Mouse (Mus musculus) forebrain, embryonic 15.5 days (tissue): ENCODE results near the gene Olfr64. TPM values are rescaled to one million over a fixed set of nuclear protein-coding genes. Genes with fewer than 3 reads are reported as not detected.

Source experiments
- ATAC-seq: fragments of 200-750 bp; cut with Nextera tagmentation; replicated peaks from 2 replicates; pipeline ENCODE4 v1.8.0; 2017; ENCODE audit warnings: mild to moderate bottlenecking, moderate TSS enrichment, moderate library complexity
- H3K27ac ChIP-seq: fragments of 300-500 bp; sonication (generic); replicated peaks from 2 replicates; pipeline ENCODE4 v1.5.1; 2015; ENCODE audit warnings: mild to moderate bottlenecking, inconsistent platforms
- H3K27me3 ChIP-seq: fragments of 300-500 bp; sonication (generic); 2 replicates; pipeline ENCODE4 v1.6.1; 2015; ENCODE audit warnings: inconsistent platforms
- H3K36me3 ChIP-seq: fragments of 300-500 bp; sonication (generic); 2 replicates; pipeline ENCODE4 v1.6.1; 2015; ENCODE audit warnings: mild to moderate bottlenecking, inconsistent platforms
- H3K4me1 ChIP-seq: fragments of 300-500 bp; sonication (generic); 2 replicates; pipeline ENCODE4 v1.6.1; 2015; ENCODE audit warnings: inconsistent platforms
- H3K4me2 ChIP-seq: fragments of 300-500 bp; sonication (generic); replicated peaks from 2 replicates; pipeline ENCODE4 v1.6.1; 2015; ENCODE audit warnings: mild to moderate bottlenecking, inconsistent platforms
- H3K4me3 ChIP-seq: fragments of 300-500 bp; sonication (generic); 2 replicates; pipeline ENCODE4 v1.5.1; 2015; ENCODE audit warnings: mild to moderate bottlenecking, inconsistent platforms
- H3K9ac ChIP-seq: fragments of 300-500 bp; sonication (generic); replicated peaks from 2 replicates; pipeline ENCODE4 v1.6.1; 2015; ENCODE audit warnings: mild to moderate bottlenecking, inconsistent platforms
- H3K9me3 ChIP-seq: fragments of 300-500 bp; sonication (generic); 2 replicates; pipeline ENCODE4 v1.6.1; 2016; ENCODE audit warnings: inconsistent platforms
- WGBS: fragments of 180-500 bp; shearing (Covaris S2); methylation state at CpG from one replicate; pipeline ENCODE4 v1.1.7; 2015; ENCODE audit warnings: mixed read lengths; 5-methylcytosine and 5-hydroxymethylcytosine counted together
- polyA plus RNA-seq: library from polyadenylated mRNA; unstranded; fragments of >200 nt; fragmentation: Nextera tagmentation; extraction: Ambion mirVana; gene quantifications from 2 replicates; pipeline ENCODE4 v1.2.1, GENCODE M21; 2015

Gene Olfr64
- polyA plus RNA-seq: not detected in 2 replicates

GRCm38 (mm10) chr7:103894385-103894784 is at the start of gene Olfr64:
Gene Olfr64, minus strand, starts transcription at chr7:103894485.
- 86% methylated on average over 1 of the region's 1 CpGs for WGBS
- Histone ChIP-seq H3K9ac (no peak within 1 kb of the TSS), H3K4me2 (no peak within 1 kb of the TSS), H3K27ac (no peak within 1 kb of the TSS), H3K27me3 (no peaks in the 10 kb centered on the region), H3K4me3 (no peak within 1 kb of the TSS), H3K4me1 (no peaks in the 10 kb centered on the region), H3K9me3 (no peaks in the 10 kb centered on the region), H3K36me3 (no peaks in the 10 kb centered on the region)
- no peak for ATAC-seq

GRCm38 (mm10) chr7:103942730-103943129 is 48.4 kb upstream of the Olfr64 start:
- no peak overlapping the region for H3K27ac ChIP-seq
- ATAC-seq: no peak
- H3K4me3 ChIP-seq: no peak overlapping the region
- no peaks in the 10 kb centered on the region for H3K4me1 ChIP-seq
- WGBS: 35% methylated on average over 2 of the region's 2 CpGs
- H3K36me3 ChIP-seq: no peaks in the 10 kb centered on the region
- H3K4me2 ChIP-seq: no peak overlapping the region
- H3K27me3 ChIP-seq: no peaks in the 10 kb centered on the region
- H3K9ac ChIP-seq: no peak overlapping the region
- H3K9me3 ChIP-seq: no peaks in the 10 kb centered on the region

DNA sequence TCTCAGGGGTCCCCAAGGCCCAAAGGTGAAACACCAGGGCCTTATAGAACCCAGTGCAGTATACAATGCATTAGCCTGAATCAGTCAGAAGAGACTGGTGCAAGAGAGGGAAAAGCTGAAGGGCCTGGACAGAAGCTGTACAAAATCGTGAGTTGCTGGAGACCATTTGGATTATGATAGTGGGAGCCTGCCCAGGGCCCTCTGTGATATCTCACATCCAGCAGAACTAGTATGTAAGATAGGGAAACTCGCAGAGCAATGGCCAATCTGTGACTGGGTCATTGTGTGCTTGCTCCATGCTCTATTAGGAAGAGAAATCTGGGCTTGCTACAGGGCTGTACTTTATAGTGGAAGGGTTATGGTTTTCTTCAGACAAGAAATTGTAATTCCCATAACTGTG is 40.0 kb upstream of the Olfr64 start, which contains the start of gene Olfr632:
Gene Olfr632 (plus strand): TSS at position 84 of the 400 bp plus-strand sequence.
- Histone ChIP-seq H3K9ac (no peak within 1 kb of the TSS), H3K27ac (no peak within 1 kb of the TSS), H3K9me3 (no peaks in the 10 kb centered on the region), H3K4me2 (no peak within 1 kb of the TSS), H3K27me3 (no peaks in the 10 kb centered on the region), H3K4me3 (no peak within 1 kb of the TSS), H3K36me3 (no peaks in the 10 kb centered on the region), H3K4me1 (no peaks in the 10 kb centered on the region)
- 77% methylated on average over 2 of the region's 2 CpGs for WGBS
- ATAC-seq: no peak

- H3K36me3 ChIP-seq: no peaks in the 10 kb centered on the region
- no peaks in the 10 kb centered on the region for H3K27me3 ChIP-seq
- H3K4me3 ChIP-seq: no peak within 1 kb of the TSS
- no peak within 1 kb of the TSS for H3K9ac ChIP-seq
- no peak within 1 kb of the TSS for H3K27ac ChIP-seq
- H3K4me2 ChIP-seq: no peak within 1 kb of the TSS
- ATAC-seq: no peak
- H3K9me3 ChIP-seq: no peaks in the 10 kb centered on the region
- H3K4me1 ChIP-seq: no peaks in the 10 kb centered on the region
Observed at GRCm38 (mm10) chr7:103928525-103928924, 34.2 kb upstream of the Olfr64 start, which contains the start of gene Olfr631. Gene Olfr631, plus strand, starts transcription at chr7:103928825.

DNA sequence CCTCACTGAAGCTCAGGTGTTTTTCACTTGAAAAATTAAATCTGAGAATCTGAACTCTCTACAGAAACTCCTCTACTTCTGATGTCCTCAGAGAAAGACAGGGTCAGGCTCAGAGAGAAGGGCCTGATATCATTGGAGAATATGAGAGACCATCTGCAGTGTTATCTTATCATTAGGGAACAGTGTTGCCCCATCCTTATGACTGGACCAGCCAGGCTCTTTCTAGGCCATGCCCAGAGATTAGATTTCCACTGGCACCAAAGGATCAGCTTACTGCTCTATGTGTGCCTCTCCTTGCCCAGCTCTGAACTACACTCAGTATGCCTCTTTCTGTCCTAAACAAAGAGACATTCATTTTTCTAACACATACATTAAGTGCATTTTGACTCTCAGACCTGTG is 21.1 kb upstream of the Olfr64 start:
- H3K9me3 ChIP-seq: no peaks in the 10 kb centered on the region
- no peaks in the 10 kb centered on the region for H3K4me1 ChIP-seq
- no peak for ATAC-seq
- H3K4me3 ChIP-seq: no peak overlapping the region
- no peaks in the 10 kb centered on the region for H3K27me3 ChIP-seq
- no peak overlapping the region for H3K27ac ChIP-seq
- H3K36me3 ChIP-seq: no peaks in the 10 kb centered on the region
- no peak overlapping the region for H3K4me2 ChIP-seq
- H3K9ac ChIP-seq: no peak overlapping the region

- H3K9ac ChIP-seq: no peak overlapping the region
- no peaks in the 10 kb centered on the region for H3K9me3 ChIP-seq
- no peaks in the 10 kb centered on the region for H3K4me1 ChIP-seq
- H3K4me2 ChIP-seq: no peak overlapping the region
- no peak overlapping the region for H3K4me3 ChIP-seq
- no peak overlapping the region for H3K27ac ChIP-seq
- H3K27me3 ChIP-seq: no peaks in the 10 kb centered on the region
- WGBS: 47% methylated on average over 8 of the region's 8 CpGs
- no peak for ATAC-seq
- H3K36me3 ChIP-seq: no peaks in the 10 kb centered on the region
Observed at GRCm38 (mm10) chr7:103912969-103913511, 18.8 kb upstream of the Olfr64 start.

GRCm38 (mm10) chr7:103910047-103910446 is 15.8 kb upstream of the Olfr64 start:
- no peak for ATAC-seq
- 65% methylated on average over 3 of the region's 3 CpGs for whole genome bisulfite sequencing
- H3K36me3 ChIP-seq: no peaks in the 10 kb centered on the region

GRCm38 (mm10) chr7:103903187-103903586 is 8.9 kb upstream of the Olfr64 start, which contains the start of gene Olfr65:
Gene Olfr65, plus strand, starts transcription at chr7:103903487.
- H3K36me3 ChIP-seq: no peaks in the 10 kb centered on the region
- H3K9ac ChIP-seq: no peak within 1 kb of the TSS
- no peaks in the 10 kb centered on the region for H3K9me3 ChIP-seq
- H3K27me3 ChIP-seq: no peaks in the 10 kb centered on the region
- H3K4me1 ChIP-seq: no peaks in the 10 kb centered on the region
- H3K27ac ChIP-seq: no peak within 1 kb of the TSS
- H3K4me2 ChIP-seq: no peak within 1 kb of the TSS
- 90% methylated on average over 2 of the region's 2 CpGs for WGBS
- no peak within 1 kb of the TSS for H3K4me3 ChIP-seq
- ATAC-seq: no peak

More at GRCm38 (mm10) chr7:103910047-103910446, 15.8 kb upstream of the Olfr64 start:
- Histone ChIP-seq H3K9ac (no peak overlapping the region), H3K9me3 (no peaks in the 10 kb centered on the region), H3K27ac (no peak overlapping the region), H3K4me2 (no peak overlapping the region), H3K4me1 (no peaks in the 10 kb centered on the region), H3K4me3 (no peak overlapping the region), H3K27me3 (no peaks in the 10 kb centered on the region)

DNA sequence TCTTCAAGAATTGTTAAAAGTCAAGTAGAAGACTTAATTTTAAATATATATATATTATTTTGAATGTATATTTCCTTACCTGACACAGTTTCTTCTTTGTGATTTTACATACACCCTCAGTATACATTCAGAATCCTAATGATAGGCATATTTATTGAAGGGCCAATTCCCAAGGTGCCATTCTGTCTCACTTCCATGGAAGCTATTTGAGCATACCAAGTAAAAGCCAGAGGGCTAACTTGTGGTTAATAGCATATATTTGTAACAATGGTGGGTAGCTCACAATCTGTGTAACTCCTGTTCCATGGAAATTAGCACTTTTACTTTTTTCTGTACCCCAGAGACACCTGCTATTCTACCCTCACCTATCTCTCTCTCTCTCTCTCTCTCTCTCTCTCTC is 8.1 kb downstream of the Olfr64 start, which contains the start of gene Olfr66:
Gene Olfr66 (minus strand): TSS at position 101 of the 400 bp plus-strand sequence.
- H3K4me2 ChIP-seq: no peak within 1 kb of the TSS
- no peak within 1 kb of the TSS for H3K4me3 ChIP-seq
- H3K9me3 ChIP-seq: no peaks in the 10 kb centered on the region
- no peaks in the 10 kb centered on the region for H3K36me3 ChIP-seq
- H3K9ac ChIP-seq: no peak within 1 kb of the TSS
- H3K4me1 ChIP-seq: no peaks in the 10 kb centered on the region
- ATAC-seq: no peak
- no peak within 1 kb of the TSS for H3K27ac ChIP-seq
- H3K27me3 ChIP-seq: no peaks in the 10 kb centered on the region

GRCm38 (mm10) chr7:103877093-103877492 is 17.2 kb downstream of the Olfr64 start:
- 78% methylated on average over 2 of the region's 2 CpGs for WGBS
- H3K27me3 ChIP-seq: no peaks in the 10 kb centered on the region
- no peak overlapping the region for H3K9ac ChIP-seq
- no peak overlapping the region for H3K4me3 ChIP-seq
- no peaks in the 10 kb centered on the region for H3K36me3 ChIP-seq
- no peaks in the 10 kb centered on the region for H3K4me1 ChIP-seq
- H3K27ac ChIP-seq: no peak overlapping the region
- no peak for ATAC-seq
- H3K4me2 ChIP-seq: no peak overlapping the region
- no peaks in the 10 kb centered on the region for H3K9me3 ChIP-seq

DNA sequence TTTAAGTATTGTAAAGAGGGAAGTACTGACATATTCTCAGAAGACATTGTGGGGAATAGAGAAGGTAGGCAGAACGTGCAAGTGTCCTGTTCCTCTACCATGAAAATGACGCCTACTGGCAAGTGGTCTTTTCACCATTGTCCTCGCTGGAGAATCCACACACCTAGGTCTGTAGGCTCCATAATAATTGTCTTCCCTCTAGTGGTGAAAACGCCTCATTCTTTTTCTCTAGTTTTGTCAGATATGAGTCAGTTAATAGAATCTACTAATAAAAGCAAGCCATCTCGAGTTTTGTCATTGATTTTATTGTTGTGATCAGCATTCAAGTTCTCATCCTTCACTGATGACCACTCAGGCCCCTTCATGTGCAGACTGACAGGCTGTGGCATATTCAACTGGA is 19.8 kb downstream of the Olfr64 start:
- no peaks in the 10 kb centered on the region for H3K36me3 ChIP-seq
- no peaks in the 10 kb centered on the region for H3K4me1 ChIP-seq
- no peak overlapping the region for H3K4me2 ChIP-seq
- ATAC-seq: no peak
- WGBS: 50% methylated on average over 5 of the region's 5 CpGs
- no peaks in the 10 kb centered on the region for H3K9me3 ChIP-seq
- no peaks in the 10 kb centered on the region for H3K27me3 ChIP-seq
- H3K27ac ChIP-seq: no peak overlapping the region
- H3K4me3 ChIP-seq: no peak overlapping the region
- H3K9ac ChIP-seq: no peak overlapping the region

GRCm38 (mm10) chr7:103873064-103873463 is 21.2 kb downstream of the Olfr64 start:
- H3K4me1 ChIP-seq: no peaks in the 10 kb centered on the region
- H3K4me2 ChIP-seq: no peak overlapping the region
- H3K27ac ChIP-seq: no peak overlapping the region
- H3K27me3 ChIP-seq: no peaks in the 10 kb centered on the region
- no peaks in the 10 kb centered on the region for H3K9me3 ChIP-seq
- H3K4me3 ChIP-seq: no peak overlapping the region
- no peak overlapping the region for H3K9ac ChIP-seq
- 9% methylated on average over 1 of the region's 1 CpGs for WGBS
- no peaks in the 10 kb centered on the region for H3K36me3 ChIP-seq
- no peak for ATAC-seq

DNA sequence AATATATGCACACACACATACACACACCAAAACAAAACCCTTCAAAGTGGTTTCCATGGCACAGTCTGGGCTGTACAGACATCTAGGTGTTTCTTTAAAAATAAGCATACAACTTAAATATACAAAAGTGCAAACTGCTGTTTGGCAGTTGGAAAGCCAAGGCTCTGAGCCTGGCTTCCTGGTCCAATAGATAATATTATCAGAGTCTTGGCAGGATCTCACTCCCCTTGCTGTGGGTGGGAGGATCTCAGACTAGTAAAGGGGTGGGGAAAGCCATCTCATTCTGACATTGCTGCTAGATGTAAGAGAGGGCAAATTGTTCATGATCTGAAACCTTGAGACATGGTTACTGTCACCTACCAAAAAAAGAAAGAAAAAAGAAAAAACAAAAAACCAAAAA is 23.6 kb downstream of the Olfr64 start:
- Histone ChIP-seq H3K36me3 (no peaks in the 10 kb centered on the region), H3K4me2 (no peak overlapping the region), H3K4me1 (no peaks in the 10 kb centered on the region), H3K9ac (no peak overlapping the region), H3K27ac (no peak overlapping the region), H3K9me3 (no peaks in the 10 kb centered on the region), H3K4me3 (no peak overlapping the region), H3K27me3 (no peaks in the 10 kb centered on the region)
- ATAC-seq: no peak
